27 mouse cellular contexts compared by ENCODE assay signal in genomic region chr1:133404005-133404404, GRCm38 (mm10). TPM values are rescaled to one million over a fixed set of nuclear protein-coding genes. Genes with fewer than 3 reads are reported as not detected.
"Had no signal": no experiment of that assay in that cellular context is flagged by ENCODE, and none has a peak within 500 bp of the region (broad histone marks: within the 10 kb centered on the region; RNA-seq: fewer than 3 reads in every experiment).

No protein-coding gene starts in this region.

- H3K36me3 ChIP-seq: heart, embryonic 15.5 days; hindbrain, embryonic 13.5 days; hindbrain, embryonic 15.5 days; kidney, embryonic 15.5 days; limb, embryonic 13.5 days; limb, embryonic 15.5 days had no signal

- ATAC-seq: hindbrain, postnatal 0 days; intestine, embryonic 16.5 days had no signal

- H3K4me2 ChIP-seq: heart, embryonic 11.5 days; heart, embryonic 13.5 days; heart, embryonic 15.5 days; hindbrain, embryonic 13.5 days; hindbrain, embryonic 15.5 days; kidney, embryonic 15.5 days; limb, embryonic 13.5 days; limb, embryonic 15.5 days had no signal

- DNase-seq: gastrocnemius, adult 2 months; gastrocnemius, postnatal 10 days; gastrocnemius, postnatal 25 days; heart, adult 18-20 months; heart, postnatal 14 days; heart, postnatal 36 days; kidney, adult 11 months; kidney, adult 2 months; kidney, adult 9 months; kidney, postnatal 14 days; kidney, postnatal 36 days; layer of hippocampus, adult 9-11 months; layer of hippocampus, postnatal 36 days; left cerebral cortex, postnatal 4 days had no signal

- H3K27me3 ChIP-seq: heart, embryonic 13.5 days; heart, embryonic 15.5 days; hindbrain, embryonic 13.5 days; hindbrain, embryonic 15.5 days; kidney, embryonic 15.5 days; limb, embryonic 13.5 days; limb, embryonic 15.5 days had no signal

- H3K27ac ChIP-seq: gastrocnemius, adult 2 months; heart, embryonic 13.5 days; heart, embryonic 15.5 days; hindbrain, embryonic 13.5 days; hindbrain, embryonic 15.5 days; hindbrain, postnatal 0 days; kidney, embryonic 15.5 days; kidney, postnatal 0 days; limb, embryonic 13.5 days; limb, embryonic 15.5 days had no signal

- H3K4me1 ChIP-seq: limb, embryonic 15.5 days had no signal

- H3K4me3 ChIP-seq: gastrocnemius, adult 2 months; heart, embryonic 13.5 days; heart, embryonic 15.5 days; hindbrain, embryonic 13.5 days; hindbrain, embryonic 15.5 days; kidney, embryonic 15.5 days; limb, embryonic 13.5 days; limb, embryonic 15.5 days had no signal

- H3K9me3 ChIP-seq: heart, embryonic 13.5 days; heart, embryonic 15.5 days; hindbrain, embryonic 13.5 days; hindbrain, embryonic 15.5 days; kidney, embryonic 15.5 days; limb, embryonic 13.5 days; limb, embryonic 15.5 days had no signal

- H3K9ac ChIP-seq: heart, embryonic 13.5 days; heart, embryonic 15.5 days; hindbrain, embryonic 13.5 days; hindbrain, embryonic 15.5 days; kidney, embryonic 15.5 days; limb, embryonic 13.5 days; limb, embryonic 15.5 days had no signal

RNA-seq across cellular contexts. Expression of gene Ren1, which starts 53.7 kb away (rescaled TPM):
- polyA plus RNA-seq: frontal cortex, adult 2 months; heart, embryonic 11.5 days; limb, embryonic 11.5 days had no signal
